Mouse (Mus musculus) telencephalon, adult 2 months (tissue): ENCODE measurements at regions not wholly inside any gene's neighbourhood (a gene's known extent, or its start where the extent isn't known, plus 50 kb on each side); places are given as distances from the start of the nearest gene placed in this dataset.

Source experiments
- DNase-seq: peaks from one replicate; pipeline ENCODE4 v3.0.0-alpha.2; 2011; ENCODE audit warnings: low read depth, low spot score

GRCm38 (mm10) chr2:33941316-33941715 lies 53.6 kb upstream of the Mvb12b start:
- no peak for DNase-seq

DNA sequence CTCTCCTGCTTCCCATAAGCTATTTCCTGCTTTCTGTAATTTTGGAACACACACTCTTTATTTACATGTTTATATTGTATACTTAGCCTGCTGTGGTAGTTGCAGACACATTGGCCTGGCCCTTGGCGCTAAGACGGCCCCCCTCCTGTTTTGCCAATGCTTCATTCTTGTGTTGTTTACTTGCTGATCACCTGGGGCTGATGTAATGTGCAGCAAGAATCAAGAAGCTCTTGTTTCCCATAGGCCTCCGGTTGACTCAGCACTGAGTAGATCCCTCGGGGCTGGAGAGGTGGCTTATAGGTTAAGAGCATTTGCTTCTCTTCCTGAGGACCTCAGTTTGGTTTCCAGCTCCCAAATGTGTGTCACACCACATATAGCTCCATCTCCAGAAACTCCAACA lies 52.1 kb upstream of the Mvb12b start:
- DNase-seq: no peak
